Mouse (Mus musculus): ENCODE data around the gene Tdrd12. TPM values are rescaled to one million over a fixed set of nuclear protein-coding genes. Genes with fewer than 3 reads are reported as not detected.
"Not testable (repeated sequence)": the region's sequence is repeated elsewhere in the genome, so short reads cannot be mapped to it uniquely, and the experiment has no call there.

Tdrd12 gene
- total RNA-seq, 1 experiment from 2014 or later = not detected

GRCm38 (mm10) chr7:35556905-35557304 is 19.4 kb upstream of the Tdrd12 start:
- no peak for ATAC-seq (ENCODE audit: extremely low read depth, insufficient number of reproducible peaks, low FRiP score, poor library complexity, severe bottlenecking)

GRCm38 (mm10) chr7:35556205-35556603 is 18.7 kb upstream of the Tdrd12 start, which contains the start of gene Nudt19:
Nudt19 (minus strand) TSS chr7:35556304.
- no peak for ATAC-seq (ENCODE audit: extremely low read depth, insufficient number of reproducible peaks, low FRiP score, poor library complexity, severe bottlenecking)

- peak; percentile 67 for ATAC-seq (ENCODE audit: extremely low read depth, insufficient number of reproducible peaks, low FRiP score, poor library complexity, severe bottlenecking)
Measured at GRCm38 (mm10) chr7:35555224-35556204, 18.0 kb upstream of the Tdrd12 start.

GRCm38 (mm10) chr7:35554605-35555175 is 17.1 kb upstream of the Tdrd12 start:
- ATAC-seq (ENCODE audit: extremely low read depth, insufficient number of reproducible peaks, low FRiP score, poor library complexity, severe bottlenecking) = no peak

GRCm38 (mm10) chr7:35553751-35554604 is 16.4 kb upstream of the Tdrd12 start:
- ATAC-seq (ENCODE audit: extremely low read depth, insufficient number of reproducible peaks, low FRiP score, poor library complexity, severe bottlenecking) = no peak

- peak; percentile 66; the same call in 1 of the 2 replicates for ATAC-seq (ENCODE audit: extremely low read depth, insufficient number of reproducible peaks, low FRiP score, poor library complexity, severe bottlenecking)
Measured at GRCm38 (mm10) chr7:35545881-35546280, 8.3 kb upstream of the Tdrd12 start.

GRCm38 (mm10) chr7:35535750-35536512 is 1.6 kb downstream of the Tdrd12 start:
- no peak for ATAC-seq (ENCODE audit: extremely low read depth, insufficient number of reproducible peaks, low FRiP score, poor library complexity, severe bottlenecking)

- not testable (repeated sequence) for ATAC-seq (ENCODE audit: extremely low read depth, insufficient number of reproducible peaks, low FRiP score, poor library complexity, severe bottlenecking)
Measured at GRCm38 (mm10) chr7:35530544-35530943, 7.0 kb downstream of the Tdrd12 start.

GRCm38 (mm10) chr7:35530026-35530425 is 7.5 kb downstream of the Tdrd12 start:
- no peak for ATAC-seq (ENCODE audit: extremely low read depth, insufficient number of reproducible peaks, low FRiP score, poor library complexity, severe bottlenecking)

- ATAC-seq (ENCODE audit: extremely low read depth, insufficient number of reproducible peaks, low FRiP score, poor library complexity, severe bottlenecking) = no peak
Measured at GRCm38 (mm10) chr7:35526795-35527194, 10.8 kb downstream of the Tdrd12 start.

GRCm38 (mm10) chr7:35501995-35502394 is 35.5 kb downstream of the Tdrd12 start:
- ATAC-seq (ENCODE audit: extremely low read depth, insufficient number of reproducible peaks, low FRiP score, poor library complexity, severe bottlenecking) = no peak

GRCm38 (mm10) chr7:35497516-35497915 is 40.0 kb downstream of the Tdrd12 start:
- no peak for ATAC-seq (ENCODE audit: extremely low read depth, insufficient number of reproducible peaks, low FRiP score, poor library complexity, severe bottlenecking)

- no peak for ATAC-seq (ENCODE audit: extremely low read depth, insufficient number of reproducible peaks, low FRiP score, poor library complexity, severe bottlenecking)
Measured at GRCm38 (mm10) chr7:35491005-35491404, 46.5 kb downstream of the Tdrd12 start.

GRCm38 (mm10) chr7:35490186-35490585 is 47.4 kb downstream of the Tdrd12 start:
- no peak for ATAC-seq (ENCODE audit: extremely low read depth, insufficient number of reproducible peaks, low FRiP score, poor library complexity, severe bottlenecking)

- no peak for ATAC-seq (ENCODE audit: extremely low read depth, insufficient number of reproducible peaks, low FRiP score, poor library complexity, severe bottlenecking)
Measured at GRCm38 (mm10) chr7:35486553-35486952, 51.0 kb downstream of the Tdrd12 start.

GRCm38 (mm10) chr7:35485126-35485525 is 52.4 kb downstream of the Tdrd12 start:
- ATAC-seq (ENCODE audit: extremely low read depth, insufficient number of reproducible peaks, low FRiP score, poor library complexity, severe bottlenecking) = no peak

- ATAC-seq (ENCODE audit: extremely low read depth, insufficient number of reproducible peaks, low FRiP score, poor library complexity, severe bottlenecking) = no peak
Measured at GRCm38 (mm10) chr7:35476457-35476856, 61.1 kb downstream of the Tdrd12 start.

GRCm38 (mm10) chr7:35470794-35471193 is 66.8 kb downstream of the Tdrd12 start:
- no peak for ATAC-seq (ENCODE audit: extremely low read depth, insufficient number of reproducible peaks, low FRiP score, poor library complexity, severe bottlenecking)
